Mouse (Mus musculus): ENCODE measurements at regions not wholly inside any gene's neighbourhood (a gene's known extent, or its start where the extent isn't known, plus 50 kb on each side); places are given as distances from the start of the nearest gene placed in this dataset.

DNA sequence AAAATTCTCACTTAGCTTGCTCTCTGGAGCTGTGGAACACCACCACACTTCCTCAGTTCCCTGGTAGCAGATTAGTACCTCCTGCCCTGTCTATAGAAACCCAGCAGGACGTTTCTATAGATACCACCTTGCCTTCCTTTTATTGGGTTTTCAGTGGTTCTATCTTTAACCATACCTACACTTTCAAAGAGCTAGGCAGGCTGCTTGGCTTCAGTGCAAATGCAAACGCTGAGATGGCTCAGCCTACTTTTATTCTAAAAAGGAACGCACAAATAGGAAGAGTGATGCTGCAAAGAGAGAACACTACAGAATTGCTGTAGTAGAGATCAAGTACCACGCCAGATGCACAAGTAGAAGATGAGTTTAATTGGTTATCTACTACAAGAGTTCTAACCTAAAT, 120.9 kb upstream of the Ifne start:
- no peak for DNase-seq

DNA sequence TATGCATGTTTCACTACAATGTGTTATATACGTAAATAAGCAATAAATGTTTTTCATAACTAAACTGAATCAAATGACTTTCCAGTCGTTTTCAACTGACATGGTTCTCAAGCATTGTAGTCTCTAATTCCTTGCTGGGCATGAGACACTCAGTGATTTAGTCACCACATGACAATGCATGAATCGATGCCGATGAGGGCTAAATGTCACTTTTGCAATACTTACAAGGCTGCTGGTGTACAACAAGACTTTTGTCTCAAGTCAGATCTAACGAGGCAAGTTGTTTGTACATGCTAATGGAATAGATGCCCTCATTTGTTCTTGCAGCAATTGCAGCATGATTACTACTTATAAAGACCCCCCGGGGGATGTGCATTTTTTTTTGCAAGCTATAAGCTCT, 120.2 kb upstream of the Ifne start:
- no peak for DNase-seq

DNA sequence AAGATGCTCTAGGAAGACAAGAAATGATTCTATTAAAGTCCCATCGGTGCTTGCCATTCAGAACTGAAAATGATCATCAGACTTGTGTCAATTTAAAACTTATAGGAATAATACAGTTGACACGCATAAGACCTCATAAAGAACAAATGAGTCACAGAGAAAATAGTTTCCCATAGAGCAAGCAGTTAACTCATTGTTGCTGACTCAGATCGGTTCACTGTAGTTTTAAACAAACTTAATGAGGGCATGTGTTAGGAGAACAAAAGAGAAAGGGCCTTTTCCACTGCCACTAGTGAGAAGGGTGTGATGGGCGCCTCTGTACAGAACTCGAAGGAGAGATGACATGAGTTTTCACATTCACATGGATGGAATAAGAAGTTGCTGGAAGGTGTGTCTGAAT, 118.3 kb upstream of the Ifne start:
- no peak for DNase-seq

DNA sequence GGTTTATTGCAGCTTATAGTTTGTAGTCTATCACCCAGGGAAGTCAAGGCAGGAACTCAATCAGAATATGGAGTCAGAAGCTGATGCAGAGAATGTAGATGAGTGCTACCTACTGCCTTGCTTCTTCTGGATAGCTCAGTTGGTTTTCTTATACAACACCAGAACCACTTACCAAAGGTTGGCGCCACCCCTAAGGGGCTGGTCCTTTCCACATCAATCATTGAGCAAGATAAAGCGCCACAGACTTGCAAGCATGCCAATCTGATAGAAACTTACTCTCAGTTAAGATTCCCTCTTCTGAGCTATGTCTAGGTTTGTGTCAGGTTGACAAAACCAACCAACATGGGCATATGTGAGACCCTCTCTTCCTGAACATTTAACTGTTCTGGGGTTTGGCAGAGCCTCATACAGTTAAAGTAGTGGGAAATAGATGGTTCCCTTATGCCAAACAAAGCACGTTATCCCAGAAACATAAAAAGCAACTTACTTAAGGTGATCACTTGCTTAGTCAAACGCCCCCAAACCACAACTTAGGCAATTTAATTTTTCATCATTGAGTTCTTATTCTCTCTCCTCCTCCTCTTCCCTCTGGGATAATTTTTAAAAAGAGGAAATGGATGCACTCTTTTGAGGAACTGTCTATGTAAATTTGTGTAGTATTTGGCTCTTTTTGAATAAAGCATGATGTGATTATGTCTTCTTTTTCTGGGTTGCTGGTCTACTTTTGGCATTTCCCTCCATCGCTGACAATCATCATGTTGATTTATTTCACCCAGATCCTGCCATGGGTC, 115.3 kb upstream of the Ifne start:
- DNase-seq: no peak

DNA sequence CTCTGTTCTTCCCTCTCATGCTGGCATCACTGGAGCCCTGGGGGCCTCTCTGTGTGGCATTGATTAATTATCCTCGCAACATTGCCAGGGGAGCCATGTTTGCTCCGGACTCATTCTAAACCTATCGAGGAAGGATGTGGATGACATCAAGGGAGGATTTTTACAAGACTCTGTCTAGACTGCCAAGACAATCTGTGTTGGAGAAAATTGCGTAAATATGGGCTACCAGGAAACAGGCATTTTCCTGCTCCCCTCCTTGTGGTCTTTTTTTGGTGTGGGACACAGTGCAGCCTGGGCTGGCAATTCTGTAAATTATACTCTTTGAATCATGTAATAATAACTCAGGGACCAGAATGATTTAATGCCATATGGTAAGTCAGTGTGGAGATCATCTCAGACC, 114.5 kb upstream of the Ifne start:
- no peak for DNase-seq

DNA sequence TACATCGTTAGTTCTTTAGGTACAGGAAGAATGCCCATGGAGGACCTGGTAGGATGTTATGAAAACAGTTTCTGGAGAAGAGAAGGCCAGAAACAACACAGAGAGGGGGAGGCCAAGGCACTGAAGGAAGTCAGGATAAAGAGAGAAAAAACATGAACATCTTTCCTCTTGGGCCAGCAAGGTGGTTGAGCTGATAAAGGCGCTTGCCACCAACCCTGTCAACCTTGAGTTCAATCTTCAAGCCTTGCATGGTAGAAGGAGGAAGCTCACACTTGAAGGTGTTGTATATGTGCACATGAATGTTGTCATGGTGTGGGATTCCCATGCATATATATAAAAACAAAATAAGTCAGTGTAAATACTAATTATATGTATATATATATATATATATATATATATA, 112.5 kb upstream of the Ifne start:
- no peak for DNase-seq

DNA sequence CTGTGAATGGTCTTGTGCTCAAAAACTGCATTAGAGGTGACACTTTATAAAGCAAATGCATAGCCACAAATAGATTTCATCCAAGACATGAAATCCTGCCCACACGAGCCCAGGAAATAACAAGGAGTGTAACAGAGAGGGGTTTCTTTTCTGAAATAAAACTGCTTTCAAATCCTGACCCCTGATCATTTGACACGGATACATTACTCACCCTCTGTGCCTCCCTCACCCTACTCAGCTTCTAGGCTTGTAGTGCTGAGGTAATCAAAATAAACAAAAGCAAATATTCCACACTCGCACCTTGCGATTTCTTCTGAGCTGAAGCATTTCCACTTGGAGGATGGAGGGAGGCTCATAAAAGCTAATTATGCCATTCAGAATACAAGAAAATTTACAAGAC, 108.4 kb upstream of the Ifne start:
- DNase-seq: no peak

DNA sequence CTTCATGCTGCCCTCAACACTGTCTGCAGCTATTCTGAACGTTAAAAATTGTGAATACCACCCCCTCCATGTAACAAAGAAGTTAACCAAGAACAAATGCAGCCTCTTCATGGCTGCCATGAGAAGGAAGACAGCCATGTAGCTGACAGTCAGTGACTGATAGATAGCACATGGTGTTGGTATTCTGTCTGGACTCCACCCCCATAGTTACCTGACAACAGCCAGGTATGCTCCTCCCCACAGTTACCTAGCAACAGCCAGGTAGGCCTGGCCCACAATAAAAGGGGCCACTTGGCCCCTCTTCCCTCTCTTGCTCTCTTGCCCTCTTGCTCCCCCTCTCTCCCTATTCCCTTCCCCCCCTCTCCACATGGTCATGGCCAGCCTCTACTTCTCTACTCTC, 107.1 kb upstream of the Ifne start:
- no peak for DNase-seq

DNA sequence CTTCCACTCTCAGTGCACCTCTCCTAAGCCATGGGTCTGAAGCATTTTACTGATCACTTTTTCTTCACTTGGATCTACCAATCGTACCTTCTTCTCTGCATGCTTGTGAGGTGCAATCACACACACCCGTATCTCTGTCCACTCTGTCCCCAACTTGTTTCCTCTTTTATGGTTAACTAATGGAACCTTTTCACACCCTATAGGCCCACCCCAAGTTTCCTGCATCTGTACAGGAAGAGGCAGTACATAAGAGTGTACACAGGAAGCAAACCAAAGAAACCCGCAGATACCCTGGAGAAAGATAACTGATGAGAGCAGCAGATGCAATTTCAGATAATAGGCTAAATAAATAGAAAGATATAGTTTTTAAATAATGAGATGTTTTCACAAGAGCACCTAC, 102.5 kb upstream of the Ifne start:
- DNase-seq: no peak

DNA sequence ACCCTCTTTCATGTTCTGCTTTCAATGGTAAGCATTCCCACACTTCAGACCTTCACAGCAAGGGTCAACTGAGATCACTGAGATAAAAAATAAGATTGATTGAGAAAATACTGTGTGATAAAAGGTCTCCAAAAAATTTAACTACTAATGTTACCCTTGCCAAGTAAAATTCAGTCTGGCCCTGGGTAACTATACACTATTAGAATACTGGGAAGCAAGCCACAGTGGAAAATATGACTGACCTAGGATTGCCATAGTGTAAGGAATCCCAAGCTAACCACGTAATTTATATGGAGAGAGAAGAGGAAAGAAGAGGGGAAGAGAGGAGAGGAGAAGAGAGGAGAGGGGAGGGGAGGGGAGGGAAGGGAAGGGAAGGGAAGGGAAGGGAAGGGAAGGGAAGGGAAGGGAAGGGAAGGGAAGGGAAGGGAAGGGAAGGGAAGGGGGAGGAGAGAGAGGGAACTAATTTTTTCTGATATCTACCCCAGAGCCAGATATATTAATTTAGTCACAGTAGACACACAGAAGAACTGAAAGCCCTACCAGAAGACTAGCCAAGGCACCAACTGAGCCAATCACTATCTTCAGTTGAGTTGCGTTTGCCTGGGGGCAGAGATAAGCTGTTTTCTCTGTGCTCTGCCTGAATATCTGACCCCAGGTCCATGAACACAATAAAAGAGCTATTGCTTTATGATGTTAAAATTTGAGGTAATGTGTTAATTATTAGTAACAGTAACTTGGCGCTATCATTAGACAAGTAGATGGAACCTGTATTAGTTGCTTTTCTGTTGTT, 97.3 kb upstream of the Ifne start:
- no peak for DNase-seq

DNA sequence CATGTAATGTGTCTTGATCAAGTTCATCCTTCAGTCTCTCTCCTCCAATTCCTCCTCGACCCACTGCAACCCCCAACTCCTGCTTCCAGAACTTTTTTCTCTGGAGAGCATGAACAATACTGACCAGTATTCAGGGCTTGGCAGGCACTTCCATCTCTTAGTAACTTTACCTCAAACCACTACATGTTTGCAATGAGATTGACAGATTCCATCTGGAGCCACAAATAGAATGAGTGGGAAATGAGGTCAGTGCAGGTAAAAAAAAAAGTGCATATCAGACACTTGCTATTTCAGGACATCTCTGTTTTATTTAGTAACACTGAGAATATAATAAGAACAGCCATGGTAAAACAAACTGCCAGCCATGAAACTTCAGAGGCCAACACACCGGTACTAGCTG, 94.5 kb upstream of the Ifne start:
- DNase-seq: no peak

DNA sequence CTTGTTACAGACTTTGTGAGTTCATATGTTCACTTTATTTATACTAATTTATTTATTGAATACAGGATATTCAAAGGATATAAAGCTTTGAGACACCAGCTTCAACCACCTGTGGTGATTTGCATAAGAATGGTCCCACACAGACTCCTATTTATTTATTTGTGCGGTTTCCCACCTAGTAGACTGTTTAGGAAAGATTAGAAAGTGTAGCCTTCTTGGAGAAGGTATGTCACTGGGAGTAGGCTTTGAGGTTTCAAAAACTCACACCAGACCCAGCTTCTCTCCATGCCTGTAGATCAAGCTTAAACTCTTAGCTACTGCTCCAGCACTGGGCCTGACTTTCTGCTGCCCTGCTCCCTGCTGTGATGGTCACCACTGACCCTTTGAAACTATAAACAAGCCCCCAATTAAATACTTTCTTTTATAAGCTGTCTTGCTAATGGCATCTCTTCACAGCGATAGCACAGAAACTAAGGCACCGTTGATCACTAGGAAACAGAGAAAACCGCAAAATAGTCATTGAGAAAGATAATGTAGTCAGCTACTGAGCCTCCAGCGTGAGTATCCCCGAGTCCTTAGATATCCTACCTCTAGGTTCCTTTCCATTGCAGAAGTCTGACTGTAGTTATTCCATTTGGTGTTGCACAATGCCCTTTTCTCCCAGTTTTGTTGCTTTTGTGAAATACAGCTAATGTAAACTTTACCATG, 89.3 kb upstream of the Ifne start:
- no peak for DNase-seq

DNA sequence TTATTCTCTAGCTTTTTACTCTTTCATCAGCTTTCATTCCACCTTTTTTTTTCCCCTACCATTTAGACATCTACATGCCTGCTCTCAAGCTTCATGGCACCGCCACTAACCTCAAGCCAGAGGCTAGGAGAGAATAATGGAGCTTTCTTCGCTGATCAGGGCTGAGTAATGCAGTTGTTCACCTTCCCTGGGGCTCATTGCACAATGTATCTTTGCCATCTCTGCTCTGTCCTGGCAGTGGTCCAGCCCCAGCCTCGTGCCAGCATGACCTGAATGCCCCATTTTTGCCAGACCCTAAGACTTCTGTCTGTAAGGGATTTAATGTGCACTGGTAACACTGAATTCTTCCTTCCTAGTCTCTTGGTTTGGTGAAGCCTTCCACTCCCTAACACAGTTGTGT, 79.6 kb upstream of the Ifne start:
- no peak for DNase-seq

DNA sequence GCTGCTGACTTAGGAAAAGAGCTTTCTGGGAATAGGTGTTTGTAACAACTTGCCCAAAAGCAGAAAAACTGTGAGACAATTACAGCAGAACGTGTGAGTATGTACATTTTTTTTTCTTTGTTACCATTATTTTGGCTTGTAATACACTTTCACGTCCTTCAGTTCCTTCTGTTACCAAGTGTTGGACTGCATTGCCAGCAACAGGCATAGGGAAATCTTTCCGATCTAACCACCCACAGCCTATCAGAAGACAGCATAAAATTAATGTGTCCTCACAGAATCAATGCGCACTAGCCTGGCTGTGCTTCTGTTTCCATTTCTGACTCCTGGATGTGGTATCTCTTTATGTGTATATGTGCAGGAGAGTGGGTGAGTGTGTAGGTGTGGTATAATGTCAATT, 76.6 kb upstream of the Ifne start:
- DNase-seq: no peak

DNA sequence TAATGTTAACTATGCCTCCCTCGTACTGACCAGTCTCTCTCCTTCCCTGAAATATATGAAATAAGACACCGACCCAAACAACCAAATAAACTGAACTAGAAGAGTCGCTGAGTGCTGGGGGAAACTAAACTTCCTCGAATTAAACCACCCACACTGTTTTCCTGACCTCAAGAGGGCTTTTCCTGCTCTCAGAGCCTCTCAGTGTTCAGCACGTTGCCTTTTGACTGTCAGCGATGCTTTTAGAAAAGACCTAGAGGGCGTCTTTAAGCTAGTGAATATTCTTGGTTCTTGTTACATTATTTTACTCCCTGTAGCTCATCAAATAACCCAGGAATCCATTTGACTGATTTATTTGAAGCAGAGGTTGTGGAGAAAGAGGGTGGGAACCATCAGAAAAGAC, 76.2 kb upstream of the Ifne start:
- no peak for DNase-seq

DNA sequence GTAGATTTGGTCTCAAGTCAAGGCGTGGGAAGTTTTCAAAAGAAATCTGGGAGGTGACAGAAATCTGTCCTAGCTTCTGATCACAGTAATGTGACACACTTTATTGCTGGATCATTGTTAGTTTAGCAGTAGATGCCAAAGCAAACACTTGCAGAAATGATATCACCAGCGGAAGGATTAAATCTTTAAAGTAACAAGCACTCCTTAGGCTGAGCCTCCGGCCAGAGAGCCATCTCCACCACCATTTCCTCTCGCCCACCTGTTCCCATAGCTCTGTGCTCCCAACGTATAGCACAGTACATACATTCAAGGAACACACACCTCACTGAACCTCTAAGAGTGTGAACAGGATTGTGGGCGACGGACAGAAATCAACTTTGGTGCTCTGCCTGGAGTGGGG, 75.6 kb upstream of the Ifne start:
- no peak for DNase-seq

DNA sequence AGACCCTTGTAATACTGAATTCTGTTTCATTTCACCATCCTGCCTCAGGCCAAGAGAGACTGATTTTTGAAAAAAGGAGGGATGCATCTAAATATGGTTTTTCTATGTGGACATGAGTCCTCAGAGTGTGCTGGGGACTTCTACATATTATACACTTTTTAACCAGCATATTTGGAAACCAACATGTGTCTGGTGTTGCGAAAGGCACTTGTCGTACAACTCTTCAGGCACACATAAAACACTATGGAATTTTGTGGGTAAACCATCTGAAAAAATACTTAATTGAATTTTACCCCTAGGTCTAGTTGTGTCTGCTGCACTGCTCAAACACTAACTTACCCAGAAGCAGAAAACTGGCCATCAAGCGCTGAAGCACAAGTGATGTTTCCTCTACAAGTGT, 74.0 kb upstream of the Ifne start:
- DNase-seq: no peak

DNA sequence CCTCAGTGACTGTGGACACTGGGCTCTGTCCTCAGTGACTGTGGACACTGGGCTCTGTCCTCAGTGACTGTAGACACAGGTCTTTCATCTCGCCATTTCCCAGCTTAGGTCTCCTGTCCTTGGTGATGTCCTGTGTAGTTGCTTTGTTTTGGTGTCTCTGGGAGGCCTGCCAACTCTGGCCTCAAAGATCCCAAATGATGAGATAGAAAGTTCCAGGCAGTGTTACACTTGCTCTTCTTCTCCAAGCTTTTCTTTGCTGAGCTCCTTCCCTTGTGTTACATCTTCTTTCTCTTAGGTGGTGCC, 71.0 kb upstream of the Ifne start:
- DNase-seq: no peak

DNA sequence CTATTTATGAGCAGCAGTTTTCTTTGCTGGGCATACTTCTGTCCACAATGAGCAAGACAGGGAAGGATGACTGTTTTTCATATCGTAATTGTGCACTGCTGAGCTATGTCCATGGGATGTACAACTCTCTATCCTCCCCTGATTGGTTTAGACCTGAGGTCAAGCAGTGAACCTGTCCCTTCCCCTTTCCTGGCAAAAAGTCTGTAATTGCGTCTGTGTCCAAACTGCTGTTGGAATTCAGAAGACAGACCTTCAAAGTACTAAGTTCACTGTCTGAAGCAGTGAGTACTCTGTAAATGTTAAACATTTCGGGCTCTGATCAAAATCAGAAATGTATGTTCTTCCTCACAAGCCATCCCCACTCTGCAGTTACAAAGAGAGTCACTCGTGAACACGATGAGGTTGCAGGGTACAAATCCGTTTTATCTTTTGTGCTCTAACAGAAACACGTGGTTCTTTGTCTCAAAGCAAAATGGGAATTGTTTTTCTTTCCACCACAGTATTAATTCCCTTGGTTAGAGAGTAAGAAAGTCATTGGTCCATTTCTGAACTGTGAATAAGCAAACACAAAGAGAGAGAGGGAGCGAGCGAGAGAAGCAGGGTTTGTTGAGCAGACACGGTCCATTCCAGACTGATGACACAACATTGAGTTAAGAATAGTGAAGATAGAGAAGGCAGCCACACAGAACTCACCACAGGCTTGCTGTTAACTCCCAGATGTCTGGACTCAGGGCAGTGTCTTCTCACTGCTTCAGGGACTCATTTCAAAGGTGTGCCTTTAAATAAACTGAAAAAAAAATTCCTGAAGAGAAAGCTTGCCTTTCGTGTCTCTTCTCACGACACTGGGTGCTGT, 70.4 kb upstream of the Ifne start:
- DNase-seq: no peak

DNA sequence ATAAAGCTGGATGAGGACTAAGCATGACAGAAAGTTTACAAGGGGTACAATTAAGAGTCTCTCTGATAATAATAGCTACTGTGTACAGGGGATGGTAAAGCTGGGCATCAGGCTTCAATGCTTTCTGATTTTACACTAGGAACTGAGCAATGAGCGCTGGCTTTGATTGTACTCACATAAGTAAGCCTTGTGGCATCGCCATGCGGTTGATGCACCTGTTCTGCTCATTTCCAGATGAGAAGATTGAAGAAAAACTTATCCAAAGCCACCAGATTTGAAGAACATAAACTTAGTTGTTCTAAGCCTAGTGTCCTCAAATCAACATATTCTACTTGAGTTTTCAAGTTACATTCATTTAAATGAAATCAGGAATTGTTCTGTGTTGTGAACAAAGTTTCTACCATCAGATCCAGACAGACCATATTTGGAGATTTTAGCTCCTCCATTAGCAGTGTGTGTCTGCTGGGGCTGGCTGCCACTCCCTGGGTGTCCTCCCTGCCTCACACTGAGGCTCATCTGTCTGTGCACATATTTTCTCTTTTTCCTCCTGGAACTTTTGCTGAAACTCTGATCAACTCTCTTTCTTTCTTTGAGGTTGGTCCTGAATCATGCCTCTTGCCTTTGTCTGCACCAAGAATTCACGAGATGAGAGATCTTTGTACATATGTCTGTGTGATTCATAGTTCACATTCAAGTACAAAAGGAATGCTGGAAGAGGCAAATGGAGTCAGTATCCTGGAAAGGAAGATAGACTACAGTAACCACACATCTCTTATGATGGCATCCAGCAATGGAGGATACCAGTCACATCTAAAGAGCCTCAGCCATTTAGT, 68.2 kb upstream of the Ifne start:
- no peak for DNase-seq

DNA sequence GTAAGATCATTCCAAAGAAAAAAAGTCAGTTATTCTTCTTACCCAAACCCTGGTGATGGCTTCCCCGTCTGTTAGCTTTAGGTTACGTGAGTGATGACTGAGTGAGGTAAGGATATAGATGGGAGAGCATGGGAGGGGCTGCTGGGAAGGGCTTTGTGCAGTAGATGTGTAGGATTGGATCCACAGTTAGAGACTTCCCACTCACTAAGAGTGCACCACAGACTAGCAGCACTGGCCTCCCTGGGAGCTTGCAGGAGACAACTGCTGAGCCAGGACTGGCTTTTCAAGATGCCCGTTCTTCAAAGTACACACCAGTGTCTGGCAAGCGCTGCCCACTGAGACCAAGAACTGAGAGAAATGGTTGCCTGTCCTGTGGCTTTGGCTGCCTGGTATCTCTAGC, 62.0 kb upstream of the Ifne start:
- DNase-seq: no peak

DNA sequence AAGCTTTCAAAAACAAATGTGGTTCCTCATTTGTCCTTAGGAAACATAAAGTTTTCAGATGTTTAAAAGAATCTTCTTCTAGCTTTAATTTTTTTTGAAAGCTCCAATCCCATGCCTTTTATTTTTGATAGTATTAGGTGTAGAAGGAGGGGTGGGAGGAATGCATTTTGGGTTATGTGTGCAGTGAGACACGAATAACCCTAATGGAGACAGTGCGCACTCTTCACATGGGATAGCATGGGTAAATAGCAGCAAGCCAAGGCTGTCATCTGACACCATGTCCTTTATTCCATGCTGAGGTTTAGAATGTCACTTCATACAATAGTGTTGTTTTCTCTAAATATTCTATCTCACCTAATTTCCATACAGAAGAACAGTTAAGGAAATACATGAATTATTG, 60.7 kb upstream of the Ifne start:
- no peak for DNase-seq

All from cerebellum, adult 8-10 months (tissue).